Mouse (Mus musculus) forebrain, embryonic 13.5 days (tissue): ENCODE measurements at regions not wholly inside any gene's neighbourhood (a gene's known extent, or its start where the extent isn't known, plus 50 kb on each side); places are given as distances from the start of the nearest gene placed in this dataset.

Source experiments
- ATAC-seq: fragments of 200-750 bp; cut with Nextera tagmentation; 2 replicates; pipeline ENCODE4 v1.8.0; 2017
- H3K27ac ChIP-seq: fragments of 300-500 bp; sonication (generic); 2 replicates; pipeline ENCODE4 v1.5.1; 2015; ENCODE audit warnings: inconsistent platforms, mild to moderate bottlenecking, moderate library complexity
- H3K27me3 ChIP-seq: fragments of 300-500 bp; sonication (generic); 2 replicates; pipeline ENCODE4 v1.6.1; 2015; ENCODE audit warnings: mild to moderate bottlenecking, inconsistent platforms
- H3K36me3 ChIP-seq: fragments of 300-500 bp; sonication (generic); 2 replicates; pipeline ENCODE4 v1.6.1; 2015; ENCODE audit warnings: mild to moderate bottlenecking, inconsistent platforms; ENCODE audit not compliant: poor library complexity, severe bottlenecking
- H3K4me1 ChIP-seq: fragments of 300-500 bp; sonication (generic); 2 replicates; pipeline ENCODE4 v1.6.1; 2015; ENCODE audit warnings: inconsistent platforms
- H3K4me2 ChIP-seq: fragments of 300-500 bp; sonication (generic); 2 replicates; pipeline ENCODE4 v1.6.1; 2015; ENCODE audit warnings: inconsistent platforms, mild to moderate bottlenecking, moderate library complexity
- H3K4me3 ChIP-seq: fragments of 300-500 bp; sonication (generic); 2 replicates; pipeline ENCODE4 v1.5.1; 2015; ENCODE audit warnings: mild to moderate bottlenecking, inconsistent platforms
- H3K9ac ChIP-seq: fragments of 300-500 bp; sonication (generic); 2 replicates; pipeline ENCODE4 v1.6.1; 2015; ENCODE audit warnings: mild to moderate bottlenecking, inconsistent platforms
- H3K9me3 ChIP-seq: fragments of 300-500 bp; sonication (generic); replicated peaks from 2 replicates; pipeline ENCODE4 v1.6.1; 2016; ENCODE audit warnings: inconsistent platforms
- WGBS: fragments of 180-500 bp; shearing (Covaris S2); methylation state at CpG from one replicate; pipeline ENCODE4 v1.1.7; 2015; 5-methylcytosine and 5-hydroxymethylcytosine counted together

DNA sequence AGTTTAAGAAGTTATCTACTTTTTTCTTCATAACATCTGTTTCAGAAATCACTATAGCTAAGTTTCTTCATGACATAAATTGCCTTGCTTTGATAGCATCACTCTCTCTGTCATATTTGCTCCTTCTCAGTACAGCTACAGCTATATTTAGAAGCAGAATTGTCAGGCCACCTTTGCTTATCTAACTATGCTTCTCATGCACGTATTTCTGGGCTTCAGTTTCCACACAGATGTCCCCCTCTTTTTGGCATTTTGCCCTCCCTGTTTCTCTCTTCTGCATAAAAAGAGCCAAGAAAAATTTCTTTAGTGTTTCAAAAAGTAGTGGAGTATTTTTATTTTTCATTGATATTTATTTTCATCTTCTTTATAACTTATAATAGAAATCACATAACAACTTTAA lies 560.9 kb upstream of the Sema6d start:
- no peak overlapping the region for H3K4me2 ChIP-seq
- 59% methylated on average over 1 of the region's 1 CpGs for whole genome bisulfite sequencing
- H3K27ac ChIP-seq: no peak overlapping the region
- no peak overlapping the region for H3K4me3 ChIP-seq
- H3K4me1 ChIP-seq: peaks cover 11% of the 10 kb centered on the region; the same call in 1 of the 2 replicates
- no peaks in the 10 kb centered on the region for H3K36me3 ChIP-seq
- H3K9me3 ChIP-seq: no peaks in the 10 kb centered on the region
- no peak for ATAC-seq
- no peaks in the 10 kb centered on the region for H3K27me3 ChIP-seq
- no peak overlapping the region for H3K9ac ChIP-seq

DNA sequence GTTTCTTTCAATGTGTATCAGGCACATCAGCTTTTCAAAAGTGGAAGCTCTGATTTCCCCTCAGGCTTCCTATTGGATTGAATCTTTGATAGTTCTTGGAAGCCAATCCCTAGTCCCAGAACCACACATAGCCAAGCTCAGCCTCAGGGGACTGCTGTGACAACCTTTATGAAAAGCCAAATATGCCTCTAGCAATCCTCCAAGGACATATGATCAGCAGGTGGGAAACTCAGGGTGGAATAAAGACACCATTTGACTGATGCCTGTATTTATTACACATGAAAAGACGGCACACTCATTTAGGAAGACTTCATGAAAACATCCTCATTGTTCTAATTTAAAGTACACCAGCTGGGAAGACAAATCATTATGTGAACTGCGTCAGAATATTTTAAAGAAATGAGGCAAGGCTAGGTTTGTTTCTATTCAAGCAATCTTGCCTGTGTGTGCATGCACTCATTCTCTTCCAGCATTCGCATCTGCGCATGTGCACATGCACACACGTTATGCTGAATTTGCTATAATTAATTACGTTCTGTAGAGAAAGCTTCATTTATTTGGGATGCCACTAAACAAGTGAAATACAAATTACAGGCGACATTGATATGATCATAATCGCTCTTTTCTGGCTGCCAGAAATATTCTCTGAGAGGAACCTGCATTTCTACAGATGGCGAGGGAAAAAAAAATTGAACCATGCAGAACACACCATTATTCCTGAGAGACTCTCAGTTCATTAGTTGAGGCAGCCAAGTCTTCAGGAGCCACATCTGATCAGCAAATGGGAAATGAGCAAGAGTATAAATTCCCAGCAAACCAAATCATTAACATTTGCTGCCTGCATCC lies 556.6 kb upstream of the Sema6d start:
- H3K4me1 ChIP-seq: peaks cover 14% of the 10 kb centered on the region; the same call in 1 of the 2 replicates
- H3K36me3 ChIP-seq: no peaks in the 10 kb centered on the region
- no peaks in the 10 kb centered on the region for H3K9me3 ChIP-seq
- 0 out of 2 replicates have a peak overlapping the region, but pooled peaks have one; percentile 9 for H3K4me3 ChIP-seq
- no peak overlapping the region; the same call in 1 of the 2 replicates for H3K9ac ChIP-seq
- H3K27me3 ChIP-seq: no peaks in the 10 kb centered on the region
- WGBS: 44% methylated on average over 9 of the region's 9 CpGs
- peak overlapping the region; percentile 33 for H3K4me2 ChIP-seq
- peak; percentile 90 for ATAC-seq
- peak overlapping the region; percentile 48 for H3K27ac ChIP-seq

DNA sequence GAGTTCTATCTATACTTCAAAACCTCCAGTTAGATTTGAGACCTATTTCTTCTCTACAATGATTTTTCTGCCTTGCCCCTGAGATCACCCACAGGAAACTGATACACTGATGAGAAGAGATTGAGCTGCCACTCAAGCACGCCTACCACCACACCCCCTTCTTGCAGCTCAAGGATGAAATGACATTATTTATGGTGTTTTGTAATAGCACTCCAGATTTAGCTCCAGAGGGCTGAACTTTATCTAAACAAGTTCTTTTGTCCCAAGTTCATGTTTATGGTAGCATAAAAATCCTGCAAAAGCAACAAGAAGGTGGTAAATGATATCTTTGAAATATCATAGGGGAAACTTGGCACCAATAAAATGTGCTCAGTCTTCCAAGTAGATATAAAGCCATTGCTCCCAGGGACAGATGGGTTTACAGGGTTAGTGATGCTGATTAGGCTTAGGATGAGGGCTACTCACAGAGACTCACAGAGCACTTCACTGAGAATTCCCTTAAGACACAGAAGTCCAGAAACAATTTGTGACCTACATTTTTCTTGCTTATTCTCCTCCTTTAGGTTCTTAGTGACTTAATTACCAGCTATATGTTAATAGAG lies 538.4 kb upstream of the Sema6d start:
- no peak overlapping the region for H3K9ac ChIP-seq
- no peak overlapping the region for H3K4me3 ChIP-seq
- no peak for ATAC-seq
- no peaks in the 10 kb centered on the region for H3K36me3 ChIP-seq
- no peak overlapping the region for H3K4me2 ChIP-seq
- H3K9me3 ChIP-seq: no peaks in the 10 kb centered on the region
- H3K4me1 ChIP-seq: no peaks in the 10 kb centered on the region
- WGBS: 82% methylated on average over 1 of the region's 1 CpGs
- H3K27ac ChIP-seq: no peak overlapping the region
- no peaks in the 10 kb centered on the region for H3K27me3 ChIP-seq

DNA sequence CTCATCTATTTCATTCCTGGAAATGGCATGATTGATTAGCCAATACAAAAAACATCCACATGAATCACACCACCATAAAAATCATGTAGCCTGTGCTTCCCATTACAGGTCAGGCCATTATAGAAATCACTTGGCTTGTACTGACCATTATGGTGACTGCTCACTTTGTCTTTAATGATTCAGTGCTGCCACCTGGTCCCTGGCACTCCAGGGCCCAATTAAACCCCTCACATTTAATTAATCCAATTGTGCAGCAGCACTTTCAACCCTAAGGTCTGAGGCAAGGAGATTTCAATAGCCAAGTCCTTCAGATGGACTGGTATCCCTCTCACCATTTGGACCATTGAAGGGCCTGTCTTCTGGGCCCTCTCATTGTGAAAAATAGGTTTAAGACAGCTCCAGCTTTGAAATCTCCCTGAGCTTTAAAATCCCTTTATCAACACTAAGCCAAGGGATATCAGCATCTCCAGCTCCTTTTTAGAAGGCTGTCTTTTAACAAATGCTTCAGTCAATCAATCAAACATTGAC lies 531.6 kb upstream of the Sema6d start:
- Histone ChIP-seq H3K9ac (no peak overlapping the region), H3K27ac (no peak overlapping the region), H3K36me3 (no peaks in the 10 kb centered on the region), H3K27me3 (no peaks in the 10 kb centered on the region), H3K4me2 (no peak overlapping the region), H3K4me1 (no peaks in the 10 kb centered on the region), H3K9me3 (no peaks in the 10 kb centered on the region), H3K4me3 (no peak overlapping the region)
- ATAC-seq: no peak
